Mouse (Mus musculus): ENCODE measurements around the gene Stx1b. TPM values are rescaled to one million over a fixed set of nuclear protein-coding genes. Genes with fewer than 3 reads are reported as not detected.

The Stx1b gene
- polyA plus RNA-seq, 1 experiment from 2014 or later, result 1.1 TPM

GRCm38 (mm10) chr7:127767671-127768345 lies 56.5 kb downstream of the Stx1b start:
- Histone ChIP-seq H3K9me3 (no peaks in the 10 kb centered on the region), H3K4me1 (peaks cover 32% of the 10 kb centered on the region), H3K36me3 (peaks cover 55% of the 10 kb centered on the region), H3K4me3 (no peak overlapping the region; the same call in 1 of the 2 replicates), H3K9ac (no peak overlapping the region), H3K4me2 (peak overlapping the region; percentile 77; the same call in 1 of the 2 replicates), H3K27me3 (replicated peaks) (no peaks in the 10 kb centered on the region), H3K27ac (replicated peaks) (no peak overlapping the region)
- 91% methylated on average over 19 of the region's 19 CpGs for WGBS
- no peak for ATAC-seq (ENCODE audit: extremely low read depth, insufficient number of reproducible peaks, low FRiP score, low TSS enrichment)

DNA sequence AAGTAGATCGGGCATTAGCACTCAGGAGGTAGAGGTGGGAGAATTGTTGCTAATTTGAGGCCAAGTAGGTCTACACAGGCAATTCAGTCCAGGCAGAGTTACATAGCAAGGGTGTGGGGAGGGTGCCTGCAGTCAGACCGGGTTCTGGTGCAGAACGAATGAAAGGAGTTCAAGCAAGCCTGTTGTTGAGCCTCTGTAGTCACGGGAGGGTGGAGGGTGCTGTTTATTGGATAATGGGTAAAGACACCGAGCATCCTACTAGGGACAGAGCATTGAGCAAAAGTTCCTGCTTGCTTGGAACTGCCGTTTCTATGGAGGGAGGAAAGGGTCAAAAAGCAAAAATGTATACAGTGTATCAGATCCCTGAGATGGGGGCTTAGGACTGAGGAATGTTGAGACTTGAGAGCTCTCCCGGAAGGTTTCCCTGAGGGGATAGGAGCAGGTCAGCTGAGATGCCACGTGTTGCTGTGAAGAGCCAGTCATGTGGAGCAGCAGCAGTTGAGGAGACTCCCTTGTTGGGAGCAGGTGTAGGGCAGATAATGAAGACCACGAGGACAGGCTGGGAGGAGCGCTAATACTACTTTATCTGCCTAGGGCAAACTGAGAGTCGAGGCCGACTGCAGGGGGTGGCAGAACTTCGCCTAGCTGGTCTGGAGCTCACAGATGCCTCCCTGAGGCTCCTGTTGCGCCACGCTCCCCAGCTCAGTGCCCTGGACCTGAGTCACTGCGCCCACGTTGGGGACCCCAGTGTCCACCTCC lies 57.3 kb downstream of the Stx1b start:
- Histone ChIP-seq H3K9ac (no peak overlapping the region), H3K4me2 (peak overlapping the region; percentile 77; the same call in 1 of the 2 replicates), H3K36me3 (peaks cover 63% of the 10 kb centered on the region), H3K27me3 (replicated peaks) (no peaks in the 10 kb centered on the region; the same call in 1 of the 2 replicates), H3K9me3 (no peaks in the 10 kb centered on the region), H3K4me1 (peaks cover 32% of the 10 kb centered on the region), H3K27ac (replicated peaks) (no peak overlapping the region), H3K4me3 (no peak overlapping the region)
- WGBS, result 69% methylated on average over 17 of the region's 17 CpGs
- no peak for ATAC-seq (ENCODE audit: extremely low read depth, insufficient number of reproducible peaks, low FRiP score, low TSS enrichment)

- no peak overlapping the region for H3K9ac ChIP-seq
- whole genome bisulfite sequencing, result 67% methylated on average over 2 of the region's 2 CpGs
- H3K27me3 ChIP-seq (replicated peaks), result peaks cover 2% of the 10 kb centered on the region; the same call in 1 of the 2 replicates
- H3K4me1 ChIP-seq, result peaks cover 27% of the 10 kb centered on the region
- H3K9me3 ChIP-seq, result no peaks in the 10 kb centered on the region
- ATAC-seq (ENCODE audit: extremely low read depth, insufficient number of reproducible peaks, low FRiP score, low TSS enrichment), result no peak
- no peak overlapping the region for H3K27ac ChIP-seq (replicated peaks)
- H3K4me2 ChIP-seq, result no peak overlapping the region
- H3K4me3 ChIP-seq, result no peak overlapping the region
- peaks cover 70% of the 10 kb centered on the region for H3K36me3 ChIP-seq
Observed at GRCm38 (mm10) chr7:127765756-127766155, 58.6 kb downstream of the Stx1b start.

- Histone ChIP-seq H3K4me1 (peaks cover 31% of the 10 kb centered on the region), H3K9me3 (no peaks in the 10 kb centered on the region), H3K4me3 (no peak overlapping the region), H3K36me3 (peaks cover 72% of the 10 kb centered on the region), H3K27me3 (replicated peaks) (peaks cover 2% of the 10 kb centered on the region; the same call in 1 of the 2 replicates), H3K9ac (no peak overlapping the region), H3K27ac (replicated peaks) (no peak overlapping the region), H3K4me2 (no peak overlapping the region)
- 82% methylated on average over 4 of the region's 4 CpGs for WGBS
- no peak for ATAC-seq (ENCODE audit: extremely low read depth, insufficient number of reproducible peaks, low FRiP score, low TSS enrichment)
Observed at GRCm38 (mm10) chr7:127763642-127764041, 60.7 kb downstream of the Stx1b start.

DNA sequence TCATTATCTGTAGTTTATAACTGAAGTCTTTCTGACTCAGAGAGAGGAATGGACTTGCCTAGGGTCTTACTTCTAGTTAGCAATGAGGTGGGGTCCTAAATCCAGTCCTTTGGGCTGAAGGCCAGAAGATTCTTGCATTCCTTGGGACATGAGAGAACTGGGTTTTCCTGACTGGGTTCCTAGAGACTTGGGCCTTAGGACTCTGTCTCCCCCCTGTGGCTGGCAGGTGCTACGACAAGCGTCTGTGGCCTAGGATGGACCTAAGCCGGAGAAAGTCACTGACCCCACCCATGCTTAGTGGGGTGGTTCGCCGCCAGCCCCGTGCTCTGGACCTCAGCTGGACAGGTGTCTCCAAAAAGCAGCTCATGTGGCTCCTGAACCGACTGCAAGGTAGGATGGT lies 63.3 kb downstream of the Stx1b start:
- Histone ChIP-seq H3K4me2 (no peak overlapping the region), H3K27me3 (replicated peaks) (peaks cover 21% of the 10 kb centered on the region), H3K9me3 (no peaks in the 10 kb centered on the region), H3K4me3 (no peak overlapping the region), H3K36me3 (peaks cover 72% of the 10 kb centered on the region), H3K4me1 (peaks cover 22% of the 10 kb centered on the region), H3K27ac (replicated peaks) (no peak overlapping the region), H3K9ac (no peak overlapping the region)
- 24% methylated on average over 7 of the region's 7 CpGs for WGBS
- no peak for ATAC-seq (ENCODE audit: extremely low read depth, insufficient number of reproducible peaks, low FRiP score, low TSS enrichment)

- Histone ChIP-seq H3K27me3 (replicated peaks) (peaks cover 22% of the 10 kb centered on the region), H3K4me2 (no peak overlapping the region), H3K9me3 (no peaks in the 10 kb centered on the region), H3K4me1 (peaks cover 22% of the 10 kb centered on the region), H3K4me3 (no peak overlapping the region), H3K9ac (no peak overlapping the region), H3K36me3 (peaks cover 72% of the 10 kb centered on the region), H3K27ac (replicated peaks) (no peak overlapping the region)
- 82% methylated on average over 3 of the region's 3 CpGs for WGBS
- no peak for ATAC-seq (ENCODE audit: extremely low read depth, insufficient number of reproducible peaks, low FRiP score, low TSS enrichment)
Observed at GRCm38 (mm10) chr7:127760478-127760877, 63.9 kb downstream of the Stx1b start.

DNA sequence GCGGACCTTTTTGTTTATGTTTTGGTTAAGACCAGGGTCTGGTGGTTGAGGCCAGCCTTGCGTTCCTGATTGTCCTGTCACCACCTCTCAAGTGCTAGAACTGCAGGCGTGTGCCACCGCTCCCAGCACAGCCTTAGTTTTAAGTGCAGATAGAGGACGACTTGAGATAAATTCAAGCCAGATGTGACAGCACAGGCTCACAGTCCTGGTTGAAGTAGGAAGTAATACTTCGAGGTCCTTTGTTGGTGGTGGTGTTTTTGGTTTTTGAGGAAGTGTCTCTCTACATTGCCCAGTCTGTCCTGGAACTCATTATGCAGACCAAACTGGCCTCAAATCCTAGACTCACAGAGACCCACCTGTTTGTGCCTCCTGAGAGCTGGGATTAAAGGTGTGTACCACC lies 64.6 kb downstream of the Stx1b start:
- no peak for ATAC-seq (ENCODE audit: extremely low read depth, insufficient number of reproducible peaks, low FRiP score, low TSS enrichment)
- H3K27me3 ChIP-seq (replicated peaks), result peaks cover 27% of the 10 kb centered on the region
- 13% methylated on average over 6 of the region's 6 CpGs for WGBS
- H3K4me1 ChIP-seq, result peaks cover 22% of the 10 kb centered on the region
- H3K27ac ChIP-seq (replicated peaks), result no peak overlapping the region
- peaks cover 72% of the 10 kb centered on the region for H3K36me3 ChIP-seq
- H3K9me3 ChIP-seq, result no peaks in the 10 kb centered on the region
- peak overlapping the region; percentile 50 for H3K4me2 ChIP-seq
- H3K4me3 ChIP-seq, result no peak overlapping the region
- peak overlapping the region; percentile 62 for H3K9ac ChIP-seq

Other genes starting within 250 kb of the Stx1b start
- gene Ccdc189, start 236.0 kb downstream of the Stx1b start, polyA plus RNA-seq (2015; fragmentation: Nextera tagmentation; extraction: Ambion mirVana), result 7.8 and 8.4 TPM in 2 replicates
- gene Rnf40, start 235.8 kb downstream of the Stx1b start, polyA plus RNA-seq (2015; fragmentation: Nextera tagmentation; extraction: Ambion mirVana), result 25.7 and 26.9 TPM in 2 replicates
- gene Zfp629, start 208.8 kb downstream of the Stx1b start, polyA plus RNA-seq (2015; fragmentation: Nextera tagmentation; extraction: Ambion mirVana), result 8.4 and 9.5 TPM in 2 replicates
- gene Bcl7c, start 115.6 kb downstream of the Stx1b start, polyA plus RNA-seq (2015; fragmentation: Nextera tagmentation; extraction: Ambion mirVana), result 30.7 and 35.8 TPM in 2 replicates
- gene Ctf1, start 111.8 kb downstream of the Stx1b start, polyA plus RNA-seq (2015; fragmentation: Nextera tagmentation; extraction: Ambion mirVana), result 4.6 TPM in 2 replicates
- 0.08 TPM in 1 of 2 replicates, not detected in the other for gene Ctf2, start 92.4 kb downstream of the Stx1b start, polyA plus RNA-seq (2015; fragmentation: Nextera tagmentation; extraction: Ambion mirVana)
- 1.8 and 3.0 TPM in 2 replicates for gene Fbxl19, start 80.0 kb downstream of the Stx1b start, polyA plus RNA-seq (2015; fragmentation: Nextera tagmentation; extraction: Ambion mirVana)
- 15.8 and 15.9 TPM in 2 replicates for gene Orai3, start 54.7 kb downstream of the Stx1b start, polyA plus RNA-seq (2015; fragmentation: Nextera tagmentation; extraction: Ambion mirVana)
- 12.6 and 17.0 TPM in 2 replicates for gene Setd1a, start 47.9 kb downstream of the Stx1b start, polyA plus RNA-seq (2015; fragmentation: Nextera tagmentation; extraction: Ambion mirVana)
- gene Gm49388, start 38.9 kb downstream of the Stx1b start, polyA plus RNA-seq (2015; fragmentation: Nextera tagmentation; extraction: Ambion mirVana), result not detected in 2 replicates
- 19.5 and 21.6 TPM in 2 replicates for gene Hsd3b7, start 23.9 kb downstream of the Stx1b start, polyA plus RNA-seq (2015; fragmentation: Nextera tagmentation; extraction: Ambion mirVana)
- 39.2 and 48.9 TPM in 2 replicates for gene Stx4a, start 255 bp downstream of the Stx1b start, polyA plus RNA-seq (2015; fragmentation: Nextera tagmentation; extraction: Ambion mirVana)
- gene Zfp646, start 51.7 kb upstream of the Stx1b start, polyA plus RNA-seq (2015; fragmentation: Nextera tagmentation; extraction: Ambion mirVana), result 5.6 and 6.6 TPM in 2 replicates
- gene Zfp668, start 52.3 kb upstream of the Stx1b start, polyA plus RNA-seq (2015; fragmentation: Nextera tagmentation; extraction: Ambion mirVana), result 9.7 and 10.4 TPM in 2 replicates
- 1.4 and 1.5 TPM in 2 replicates for gene Prss53, start 66.4 kb upstream of the Stx1b start, polyA plus RNA-seq (2015; fragmentation: Nextera tagmentation; extraction: Ambion mirVana)
- gene Gm21974, start 70.9 kb upstream of the Stx1b start, polyA plus RNA-seq (2015; fragmentation: Nextera tagmentation; extraction: Ambion mirVana), result not detected in 2 replicates
- gene Vkorc1, start 71.1 kb upstream of the Stx1b start, polyA plus RNA-seq (2015; fragmentation: Nextera tagmentation; extraction: Ambion mirVana), result 109 and 120 TPM in 2 replicates
- 145 and 150 TPM in 2 replicates for gene Bckdk, start 79.5 kb upstream of the Stx1b start, polyA plus RNA-seq (2015; fragmentation: Nextera tagmentation; extraction: Ambion mirVana)
- 25.1 and 27.0 TPM in 2 replicates for gene Kat8, start 88.0 kb upstream of the Stx1b start, polyA plus RNA-seq (2015; fragmentation: Nextera tagmentation; extraction: Ambion mirVana)
- gene Prss8, start 105.6 kb upstream of the Stx1b start, polyA plus RNA-seq (2015; fragmentation: Nextera tagmentation; extraction: Ambion mirVana), result 1.6 and 1.8 TPM in 2 replicates
- 8.4 and 8.6 TPM in 2 replicates for gene Prss36, start 122.2 kb upstream of the Stx1b start, polyA plus RNA-seq (2015; fragmentation: Nextera tagmentation; extraction: Ambion mirVana)
- 310 and 313 TPM in 2 replicates for gene Fus, start 142.9 kb upstream of the Stx1b start, polyA plus RNA-seq (2015; fragmentation: Nextera tagmentation; extraction: Ambion mirVana)
- gene Pycard, start 169.3 kb upstream of the Stx1b start, polyA plus RNA-seq (2015; fragmentation: Nextera tagmentation; extraction: Ambion mirVana), result 39.1 and 42.6 TPM in 2 replicates
- 0.76 and 1.0 TPM in 2 replicates for gene Trim72, start 179.4 kb upstream of the Stx1b start, polyA plus RNA-seq (2015; fragmentation: Nextera tagmentation; extraction: Ambion mirVana)
- gene Itgam, start 238.1 kb upstream of the Stx1b start, polyA plus RNA-seq (2015; fragmentation: Nextera tagmentation; extraction: Ambion mirVana), result 0.31 and 0.51 TPM in 2 replicates
- gene Gm49368, start 238.1 kb upstream of the Stx1b start, polyA plus RNA-seq (2015; fragmentation: Nextera tagmentation; extraction: Ambion mirVana), result not detected in 2 replicates

All from heart, embryonic 13.5 days (tissue).